Mouse (Mus musculus): ENCODE data around the gene Mrpl20.

Gene Mrpl20

GRCm38 (mm10) chr4:155802741-155803339 is at the start of gene Mrpl20:
TSS of gene Mrpl20 (plus strand) at chr4:155802878.
- no peak for DNase-seq (ENCODE audit: low read depth, low spot score)

GRCm38 (mm10) chr4:155757011-155757410 is 45.7 kb upstream of the Mrpl20 start:
- no peak for DNase-seq (ENCODE audit: low read depth, low spot score)

- no peak for DNase-seq (ENCODE audit: low read depth, low spot score)
Measured at GRCm38 (mm10) chr4:155759862-155760612, 42.6 kb upstream of the Mrpl20 start.

DNA sequence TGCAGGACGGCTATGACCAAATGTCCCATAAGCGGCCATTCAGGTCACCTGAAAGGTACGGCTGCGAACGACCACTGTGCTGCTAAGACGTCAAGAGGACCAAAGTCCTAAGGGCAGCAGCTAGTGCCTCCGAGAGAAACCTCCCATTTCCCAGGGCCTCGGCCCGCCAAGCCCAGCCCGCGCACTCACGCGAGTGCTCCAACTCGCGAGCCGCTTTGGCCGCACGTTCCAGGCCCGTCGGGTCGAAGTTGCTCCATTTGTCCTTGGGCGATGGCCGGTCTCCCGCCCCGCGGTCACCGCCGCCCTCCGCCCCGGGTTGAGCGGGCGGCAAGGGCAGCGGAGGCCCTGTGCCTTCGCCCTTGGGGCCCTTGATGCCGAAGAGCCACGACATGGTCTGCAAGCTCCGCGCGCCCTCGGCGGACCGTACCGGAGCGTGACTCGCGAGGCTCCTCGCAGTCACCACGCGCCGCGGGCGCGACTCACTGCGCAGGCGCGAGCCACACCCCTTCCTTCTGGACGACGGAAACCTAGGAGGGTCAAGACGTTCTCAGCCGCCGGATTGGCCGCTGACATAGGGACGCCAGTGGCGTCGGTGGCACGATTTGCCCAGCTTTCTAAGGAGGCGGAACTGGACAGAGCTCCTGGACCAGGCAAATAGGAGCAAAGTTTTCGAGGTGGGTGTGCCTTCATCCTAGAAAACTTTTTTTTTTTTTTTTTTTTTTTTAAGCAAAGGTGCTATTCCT is 41.9 kb upstream of the Mrpl20 start, which contains the start of gene Atad3a:
Atad3a (minus strand) TSS at position 481 of the 743 bp plus-strand sequence.
- peak; percentile 90 for DNase-seq (ENCODE audit: low read depth, low spot score)

DNA sequence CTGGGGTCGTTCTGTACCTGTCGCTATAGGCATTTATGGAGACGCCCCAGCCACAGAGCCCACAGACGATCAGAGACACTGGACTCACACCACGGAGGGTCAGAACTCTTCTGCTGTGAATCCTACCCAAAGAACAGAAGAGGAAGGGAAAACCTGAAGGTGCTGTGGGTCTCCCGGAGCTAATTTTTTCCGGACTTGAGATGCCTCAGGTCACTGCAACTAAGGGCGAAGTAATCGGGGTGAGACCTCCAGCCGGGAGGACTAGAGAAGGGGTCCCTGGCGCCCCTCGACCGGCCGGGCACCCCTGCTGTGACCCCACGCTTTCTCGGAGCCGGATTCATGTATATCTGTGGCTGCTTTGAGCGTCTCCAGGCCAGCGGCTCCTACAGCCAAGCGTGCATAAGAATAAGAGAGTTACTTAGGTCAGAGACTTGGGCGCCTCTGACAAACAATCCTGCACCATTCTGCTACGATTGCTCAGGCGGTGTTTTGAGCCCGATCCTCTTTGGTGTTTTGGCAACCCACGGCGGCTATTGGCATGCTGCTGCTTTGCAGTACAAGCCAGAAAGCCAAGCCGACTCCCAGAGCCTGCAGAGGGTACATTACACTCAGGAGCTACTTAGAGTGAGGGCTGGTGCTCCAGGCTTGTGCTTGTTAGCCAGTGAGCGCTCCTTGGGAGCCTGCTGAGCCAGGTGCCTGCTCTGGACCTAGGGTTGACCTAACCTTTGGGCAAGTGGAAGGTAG is 41.1 kb upstream of the Mrpl20 start:
- no peak for DNase-seq (ENCODE audit: low read depth, low spot score)

DNA sequence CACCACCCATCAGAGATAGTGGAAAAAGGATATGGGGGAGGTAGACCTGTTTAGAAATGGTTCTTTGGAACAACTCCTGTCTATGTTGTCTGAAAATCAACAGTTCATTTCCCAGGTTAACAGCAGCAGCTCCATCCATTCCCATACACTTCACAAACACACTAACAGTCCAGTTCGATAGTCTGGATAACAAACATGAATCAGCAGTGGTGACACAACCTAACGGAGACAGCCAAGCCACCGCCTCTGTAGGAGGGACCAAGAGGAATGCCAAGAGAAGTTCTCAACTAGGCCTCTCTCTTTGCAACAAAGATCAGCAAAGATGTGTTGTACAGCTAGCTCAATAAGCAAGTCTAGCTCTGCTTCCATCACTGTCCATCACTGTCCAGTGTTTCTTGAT is 40.3 kb upstream of the Mrpl20 start:
- DNase-seq (ENCODE audit: low read depth, low spot score): no peak

DNA sequence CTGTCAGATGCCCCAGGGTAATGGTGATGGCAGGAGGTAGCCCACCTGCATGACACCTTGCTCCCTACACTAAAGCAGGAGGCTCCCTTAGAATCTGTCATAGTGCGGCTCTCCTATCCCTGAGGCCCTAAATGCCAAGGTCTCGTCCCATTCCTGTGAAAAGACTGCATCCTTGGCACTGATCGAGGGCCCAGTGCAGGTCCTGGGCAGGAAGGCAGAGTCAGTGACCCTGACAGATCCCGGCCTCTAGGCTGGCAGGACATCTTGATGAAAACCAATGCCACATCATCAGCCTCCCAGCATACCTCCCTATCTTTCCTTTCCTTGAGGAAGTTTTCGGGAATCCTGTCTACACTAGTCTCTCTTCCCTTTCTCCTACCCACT is 33.2 kb upstream of the Mrpl20 start:
- DNase-seq (ENCODE audit: low read depth, low spot score): no peak

DNA sequence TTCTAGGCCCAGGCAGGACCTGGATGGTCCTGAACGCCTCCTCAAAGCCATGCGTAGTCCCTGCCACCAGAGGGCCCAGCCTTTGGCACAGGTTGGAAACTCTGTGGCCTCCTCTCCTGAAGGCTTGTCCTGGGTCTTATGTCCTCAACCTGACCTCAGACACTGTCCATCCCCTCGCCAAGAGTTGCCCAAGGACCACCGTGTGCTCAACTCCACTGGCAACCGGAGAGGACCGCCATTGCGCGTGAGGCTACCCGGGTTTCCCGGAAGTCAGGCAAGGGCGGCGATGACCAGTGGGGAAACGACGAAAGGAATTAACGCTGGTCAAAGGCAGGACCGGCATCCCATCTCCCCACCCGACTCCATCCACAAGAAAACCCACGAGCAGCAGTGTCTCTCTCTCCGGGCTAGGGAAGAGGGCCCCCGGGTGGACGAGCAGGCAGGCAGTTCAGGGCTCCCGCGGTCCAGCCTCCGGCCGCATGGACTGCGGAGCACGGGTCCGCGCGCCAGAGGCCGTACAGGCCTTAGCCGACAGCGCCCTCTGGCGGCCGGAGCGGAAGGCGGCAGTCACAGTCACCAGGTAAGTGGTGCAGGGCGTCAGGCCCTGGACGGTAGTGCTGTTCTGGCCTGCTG is 32.7 kb upstream of the Mrpl20 start:
- peak; percentile 70 for DNase-seq (ENCODE audit: low read depth, low spot score)

- no peak for DNase-seq (ENCODE audit: low read depth, low spot score)
Measured at GRCm38 (mm10) chr4:155770626-155771025, 32.1 kb upstream of the Mrpl20 start.

DNA sequence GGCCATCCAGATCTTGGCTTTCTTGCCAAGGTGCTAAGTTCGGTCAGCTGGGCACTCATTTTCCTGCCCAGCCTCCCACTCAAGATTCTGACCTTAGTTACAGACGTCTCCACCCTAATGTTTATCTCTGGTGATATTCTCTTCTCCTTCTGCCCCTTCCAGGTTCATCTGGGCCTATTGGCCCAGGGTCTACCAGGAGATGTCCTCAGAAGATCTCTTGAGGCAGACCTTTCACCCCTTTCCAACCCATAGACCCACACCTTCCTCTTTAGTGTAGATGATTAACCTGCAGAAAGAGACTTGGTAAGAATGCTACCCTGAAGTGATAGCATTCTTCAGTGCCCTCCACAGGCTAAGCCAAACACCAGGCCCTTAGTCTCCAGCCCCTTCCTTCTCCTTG is 31.0 kb upstream of the Mrpl20 start:
- no peak for DNase-seq (ENCODE audit: low read depth, low spot score)

DNA sequence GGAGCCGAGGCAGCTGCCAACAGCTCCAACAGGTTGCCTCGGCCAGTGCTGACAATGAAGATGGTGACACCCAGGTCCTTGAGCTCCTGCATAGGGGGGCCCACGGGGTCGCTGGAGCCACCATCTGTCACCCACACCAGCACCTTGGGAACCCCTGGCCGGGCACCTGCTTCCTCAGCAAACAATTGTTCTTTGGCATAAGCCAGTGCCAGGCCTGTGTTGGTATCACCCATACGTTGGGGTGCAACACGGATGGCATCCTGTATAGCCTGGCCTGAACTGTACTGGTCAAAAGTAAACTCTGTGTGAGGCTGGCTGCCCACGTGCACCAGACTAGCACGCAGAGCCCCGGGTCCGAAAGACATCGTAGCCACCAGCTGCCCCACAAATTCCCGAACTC is 29.9 kb upstream of the Mrpl20 start:
- DNase-seq (ENCODE audit: low read depth, low spot score): no peak

- DNase-seq (ENCODE audit: low read depth, low spot score): no peak
Measured at GRCm38 (mm10) chr4:155773335-155774078, 29.2 kb upstream of the Mrpl20 start.

DNA sequence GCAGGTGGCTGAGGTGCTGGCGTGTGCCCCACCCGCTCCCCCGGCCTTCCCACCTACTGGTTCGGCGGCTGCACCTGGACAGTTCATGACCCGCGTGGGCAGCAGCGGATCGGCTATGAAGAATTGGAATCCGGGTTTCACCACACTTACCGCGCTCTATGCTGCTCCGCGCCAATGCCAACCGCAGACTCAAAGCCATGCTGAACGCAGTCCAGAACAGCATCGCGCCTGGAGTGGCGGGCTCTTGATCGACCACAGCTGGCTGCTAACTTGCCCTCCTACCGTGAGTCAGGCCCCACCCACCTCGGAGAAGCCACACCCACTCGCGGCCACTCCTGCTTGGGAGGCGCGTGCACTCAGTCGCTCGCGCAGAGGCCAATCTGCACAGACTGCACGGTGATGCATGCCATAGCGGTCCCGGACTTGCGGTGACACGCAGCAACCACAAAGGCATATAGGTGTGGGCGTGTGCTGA is 28.4 kb upstream of the Mrpl20 start, which contains the start of gene Vwa1:
Vwa1 (minus strand) TSS at position 419 of the 475 bp plus-strand sequence.
- DNase-seq (ENCODE audit: low read depth, low spot score): peak; percentile 43

DNA sequence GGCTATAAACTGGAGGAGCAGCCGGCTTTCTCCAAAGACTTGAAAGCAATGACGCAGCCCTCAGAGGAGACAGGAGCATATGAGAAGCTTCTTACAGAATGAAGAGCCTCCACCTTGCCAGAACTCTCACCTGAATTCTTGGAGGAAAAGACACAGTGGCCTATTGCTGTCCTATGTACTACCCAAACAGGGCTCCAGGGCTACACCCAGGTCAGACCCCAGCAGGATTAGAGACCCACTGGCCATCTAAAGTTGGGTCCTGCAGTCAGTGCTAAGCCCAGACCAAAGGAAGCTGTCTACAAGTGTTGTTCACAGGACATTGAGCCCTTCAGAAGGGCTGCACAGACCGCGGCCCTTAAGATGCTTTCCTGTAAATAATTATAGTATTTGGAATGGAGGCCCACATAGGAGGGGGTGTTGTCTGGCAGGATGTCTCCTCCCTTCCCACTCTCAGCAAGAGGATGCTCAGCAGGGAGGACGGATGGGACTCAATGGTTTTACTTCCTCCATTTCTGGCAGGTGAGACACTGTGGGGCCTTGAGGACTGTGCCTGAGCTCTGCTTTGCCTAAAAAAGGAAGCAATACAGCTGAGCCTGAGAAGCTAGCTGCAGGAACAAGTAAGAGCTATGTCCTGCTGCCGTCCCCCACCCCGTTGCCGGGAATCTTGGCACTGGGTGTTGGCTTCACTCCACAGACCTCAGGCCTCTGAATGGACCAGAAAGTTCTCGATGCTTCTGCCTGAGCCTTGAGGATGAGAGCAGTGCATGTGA is 27.5 kb upstream of the Mrpl20 start:
- DNase-seq (ENCODE audit: low read depth, low spot score): no peak

GRCm38 (mm10) chr4:155775855-155776254 is 26.8 kb upstream of the Mrpl20 start:
- DNase-seq (ENCODE audit: low read depth, low spot score): no peak

- DNase-seq (ENCODE audit: low read depth, low spot score): no peak
Measured at GRCm38 (mm10) chr4:155776704-155777335, 25.9 kb upstream of the Mrpl20 start.

DNA sequence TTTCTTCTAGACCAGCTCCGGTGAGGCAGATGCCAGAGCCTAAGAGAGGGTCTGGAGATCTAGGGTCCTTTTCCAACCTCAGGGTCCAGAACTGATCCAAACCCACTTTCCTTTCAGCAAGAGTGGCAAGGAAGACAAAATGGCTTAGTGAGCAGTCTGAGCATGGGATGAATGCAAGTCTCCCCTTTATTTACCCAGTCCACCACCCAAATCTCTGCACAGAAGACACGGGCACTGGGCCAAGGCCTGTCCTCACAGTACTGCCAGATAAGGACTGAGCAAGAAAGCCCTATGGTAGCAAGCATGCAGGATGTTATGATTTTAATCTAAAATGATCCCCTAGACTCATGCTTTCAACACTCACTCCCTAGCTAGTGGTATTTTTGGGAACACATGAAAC is 24.9 kb upstream of the Mrpl20 start:
- no peak for DNase-seq (ENCODE audit: low read depth, low spot score)

DNA sequence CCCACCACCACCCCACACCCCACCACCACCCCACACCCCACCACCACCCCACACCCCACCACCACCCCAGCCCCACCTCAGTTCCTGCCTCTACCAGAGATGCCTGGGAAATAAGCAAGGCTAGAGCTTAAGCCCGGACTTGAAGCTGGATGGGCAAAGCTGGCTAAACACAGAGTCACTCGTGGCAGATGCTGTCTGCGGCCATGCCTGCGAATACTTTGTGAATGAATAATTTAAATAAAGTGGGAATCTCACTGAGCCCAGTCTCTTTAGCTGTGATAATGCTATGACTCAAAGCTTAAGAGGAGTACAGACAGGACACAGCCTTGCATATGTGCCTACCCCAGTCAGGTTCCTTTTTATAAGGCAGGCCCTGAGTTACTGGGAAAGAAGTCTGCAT is 23.2 kb upstream of the Mrpl20 start:
- no peak for DNase-seq (ENCODE audit: low read depth, low spot score)

- DNase-seq (ENCODE audit: low read depth, low spot score): no peak
Measured at GRCm38 (mm10) chr4:155780895-155781294, 21.8 kb upstream of the Mrpl20 start.

Measured in c-Kit-negative CD71-positive TER-119-positive erythroid progenitor cells, embryonic 14.5 days (primary cell).